Mouse (Mus musculus) heart, adult 2 months (tissue): ENCODE data around the gene Dcbld2.

ENCODE experiments used
- CTCF ChIP-seq: fragments of 200-600 bp; IDR thresholded peaks from 2 replicates; pipeline ENCODE4 v1.8.1; 2022; ENCODE audit warnings: antibody characterized with exemption, mild to moderate bottlenecking, moderate library complexity
- POLR2A ChIP-seq: fragments of 200-500 bp; IDR thresholded peaks from 2 replicates; pipeline ENCODE4 v1.6.1; 2011; ENCODE audit warnings: mild to moderate bottlenecking, low read depth, low read length, control low read depth; ENCODE audit not compliant: insufficient read depth

GRCm38 (mm10) chr16:58377170-58377569 lies 31.1 kb upstream of the Dcbld2 start:
- no peak for TF ChIP-seq CTCF
- no peak for TF ChIP-seq POLR2A
